Mouse (Mus musculus) embryonic facial prominence, embryonic 15.5 days (tissue): Measurements from ENCODE around the gene Slc12a3. TPM values are rescaled to one million over a fixed set of nuclear protein-coding genes. Genes with fewer than 3 reads are reported as not detected.
"Not testable (repeated sequence)": the region's sequence is repeated elsewhere in the genome, so short reads cannot be mapped to it uniquely, and the experiment has no call there.

Source experiments
- ATAC-seq: fragments of 200-750 bp; cut with Nextera tagmentation; 2 replicates; pipeline ENCODE4 v1.8.0; 2017; ENCODE audit warnings: low read depth, moderate TSS enrichment; ENCODE audit not compliant: insufficient number of reproducible peaks, low FRiP score, low TSS enrichment
- H3K27ac ChIP-seq: fragments of 300-500 bp; sonication (generic); replicated peaks from 2 replicates; pipeline ENCODE4 v1.5.1; 2015; ENCODE audit warnings: mild to moderate bottlenecking, inconsistent platforms
- H3K27me3 ChIP-seq: fragments of 300-500 bp; sonication (generic); 2 replicates; pipeline ENCODE4 v1.6.1; 2015; ENCODE audit warnings: inconsistent platforms
- H3K36me3 ChIP-seq: fragments of 300-500 bp; sonication (generic); 2 replicates; pipeline ENCODE4 v1.6.1; 2015; ENCODE audit warnings: mild to moderate bottlenecking, inconsistent platforms
- H3K4me1 ChIP-seq: fragments of 300-500 bp; sonication (generic); 2 replicates; pipeline ENCODE4 v1.6.1; 2015; ENCODE audit warnings: inconsistent platforms
- H3K4me2 ChIP-seq: fragments of 300-500 bp; sonication (generic); replicated peaks from 2 replicates; pipeline ENCODE4 v1.6.1; 2015; ENCODE audit warnings: mild to moderate bottlenecking, inconsistent platforms
- H3K4me3 ChIP-seq: fragments of 300-500 bp; sonication (generic); replicated peaks from 2 replicates; pipeline ENCODE4 v1.5.1; 2015; ENCODE audit warnings: mild to moderate bottlenecking, inconsistent platforms
- H3K9ac ChIP-seq: fragments of 300-500 bp; sonication (generic); 2 replicates; pipeline ENCODE4 v1.6.1; 2015; ENCODE audit warnings: inconsistent platforms
- H3K9me3 ChIP-seq: fragments of 300-500 bp; sonication (generic); replicated peaks from 2 replicates; pipeline ENCODE4 v1.6.1; 2016; ENCODE audit warnings: inconsistent platforms
- WGBS: fragments of 180-500 bp; shearing (Covaris S2); methylation state at CpG from one replicate; pipeline ENCODE4 v1.1.7; 2015; 5-methylcytosine and 5-hydroxymethylcytosine counted together
- polyA plus RNA-seq: library from polyadenylated mRNA; unstranded; fragments of >200 nt; fragmentation: Nextera tagmentation; extraction: Ambion mirVana; gene quantifications from 2 replicates; pipeline ENCODE4 v1.2.1, GENCODE M21; 2015

Gene Slc12a3
- polyA plus RNA-seq, 1 experiment from 2014 or later = 0.23 TPM

DNA sequence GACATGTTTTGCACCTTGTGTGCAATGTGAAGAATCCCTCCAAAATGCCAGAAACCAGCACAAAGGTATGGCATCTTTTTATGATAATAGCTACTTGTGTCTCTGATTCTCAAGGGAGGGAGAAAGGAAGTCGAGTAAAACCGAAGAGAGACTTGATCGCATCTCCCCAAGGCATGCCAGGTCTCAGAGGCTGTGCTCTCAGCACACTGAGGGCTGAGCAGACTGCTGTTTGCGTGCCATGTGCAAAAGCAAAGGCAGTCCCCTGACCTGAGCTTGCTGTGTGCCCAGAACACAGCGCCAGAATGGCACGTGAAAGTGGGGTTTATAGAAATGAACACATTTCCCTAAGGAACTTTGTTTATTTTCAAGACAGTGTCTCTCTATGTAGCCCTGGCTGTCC lies 60.5 kb downstream of the Slc12a3 start:
- H3K9ac ChIP-seq = no peak overlapping the region
- 81% methylated on average over 6 of the region's 6 CpGs for WGBS
- peaks cover 50% of the 10 kb centered on the region for H3K36me3 ChIP-seq
- peaks cover 10% of the 10 kb centered on the region for H3K4me1 ChIP-seq
- H3K27ac ChIP-seq = no peak overlapping the region
- no peak overlapping the region for H3K4me2 ChIP-seq
- H3K4me3 ChIP-seq = no peak overlapping the region
- no peaks in the 10 kb centered on the region for H3K9me3 ChIP-seq
- H3K27me3 ChIP-seq = no peaks in the 10 kb centered on the region
- ATAC-seq = no peak

DNA sequence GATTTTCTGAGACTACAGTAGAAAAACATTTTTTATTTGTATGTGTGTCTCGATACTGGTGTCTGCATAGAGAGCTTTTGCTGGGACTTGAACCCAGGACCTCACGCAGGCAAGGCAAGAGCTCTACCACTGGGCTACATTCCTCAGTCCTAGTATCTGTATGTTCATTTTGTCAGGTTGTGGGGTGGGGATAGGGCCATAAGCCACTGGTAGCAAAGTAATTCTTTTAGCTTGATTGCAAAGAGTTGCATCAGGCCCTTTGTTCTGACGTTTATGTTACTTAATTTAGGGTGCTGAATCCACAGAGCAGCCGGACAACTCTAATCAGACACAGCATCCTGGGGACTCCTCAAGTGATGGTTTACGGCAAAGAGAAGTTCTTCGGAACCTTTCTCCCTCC lies 61.4 kb downstream of the Slc12a3 start:
- no peak overlapping the region for H3K27ac ChIP-seq
- peaks cover 59% of the 10 kb centered on the region for H3K36me3 ChIP-seq
- no peaks in the 10 kb centered on the region for H3K27me3 ChIP-seq
- H3K4me3 ChIP-seq = no peak overlapping the region
- H3K4me2 ChIP-seq = no peak overlapping the region
- H3K9ac ChIP-seq = no peak overlapping the region
- no peaks in the 10 kb centered on the region for H3K9me3 ChIP-seq
- 94% methylated on average over 6 of the region's 6 CpGs for WGBS
- peaks cover 9% of the 10 kb centered on the region for H3K4me1 ChIP-seq
- ATAC-seq = no peak

DNA sequence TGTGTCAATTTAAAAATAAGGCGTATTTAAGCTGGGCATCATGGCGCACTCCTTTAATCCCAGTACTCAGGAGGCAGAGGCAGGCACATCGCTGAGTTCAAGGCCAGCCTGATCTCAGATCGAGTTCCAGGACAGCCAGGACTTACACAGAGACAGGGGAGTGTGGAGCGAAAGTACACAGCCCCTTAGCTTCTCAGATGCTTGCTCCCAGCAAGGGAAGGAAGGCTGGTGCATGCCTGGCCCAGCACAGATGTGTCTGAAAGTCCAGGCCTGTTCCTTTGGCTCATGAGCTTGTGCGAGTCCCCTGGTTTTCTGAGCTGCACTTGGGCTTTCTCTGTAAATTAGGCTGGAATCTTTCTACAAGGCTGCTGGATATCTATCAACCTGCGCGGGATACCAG lies 61.9 kb downstream of the Slc12a3 start:
- H3K4me3 ChIP-seq = no peak overlapping the region
- peaks cover 64% of the 10 kb centered on the region for H3K36me3 ChIP-seq
- no peak overlapping the region for H3K9ac ChIP-seq
- WGBS = 94% methylated on average over 8 of the region's 8 CpGs
- H3K4me1 ChIP-seq = peaks cover 4% of the 10 kb centered on the region
- H3K27me3 ChIP-seq = no peaks in the 10 kb centered on the region
- no peak overlapping the region for H3K4me2 ChIP-seq
- no peak for ATAC-seq
- no peaks in the 10 kb centered on the region for H3K9me3 ChIP-seq
- H3K27ac ChIP-seq = no peak overlapping the region

DNA sequence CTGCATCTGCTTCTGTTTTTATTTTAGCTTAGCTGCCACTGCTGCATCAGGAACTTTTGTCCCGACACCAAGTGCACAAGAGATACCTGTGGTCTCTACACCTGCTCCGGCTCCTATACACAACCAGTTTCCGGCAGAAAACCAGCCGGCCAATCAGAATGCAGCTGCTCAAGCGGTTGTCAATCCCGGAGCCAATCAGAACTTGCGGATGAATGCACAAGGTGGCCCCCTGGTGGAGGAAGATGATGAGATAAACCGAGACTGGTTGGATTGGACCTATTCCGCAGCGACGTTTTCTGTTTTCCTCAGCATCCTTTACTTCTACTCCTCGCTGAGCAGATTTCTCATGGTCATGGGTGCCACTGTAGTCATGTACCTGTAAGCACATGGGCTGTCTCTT lies 63.1 kb downstream of the Slc12a3 start:
- no peak overlapping the region for H3K27ac ChIP-seq
- H3K36me3 ChIP-seq = peaks cover 71% of the 10 kb centered on the region
- no peak for ATAC-seq
- H3K27me3 ChIP-seq = no peaks in the 10 kb centered on the region
- no peak overlapping the region for H3K9ac ChIP-seq
- peaks cover 4% of the 10 kb centered on the region for H3K4me1 ChIP-seq
- no peak overlapping the region for H3K4me3 ChIP-seq
- H3K9me3 ChIP-seq = no peaks in the 10 kb centered on the region
- WGBS = 79% methylated on average over 12 of the region's 12 CpGs
- no peak overlapping the region for H3K4me2 ChIP-seq

DNA sequence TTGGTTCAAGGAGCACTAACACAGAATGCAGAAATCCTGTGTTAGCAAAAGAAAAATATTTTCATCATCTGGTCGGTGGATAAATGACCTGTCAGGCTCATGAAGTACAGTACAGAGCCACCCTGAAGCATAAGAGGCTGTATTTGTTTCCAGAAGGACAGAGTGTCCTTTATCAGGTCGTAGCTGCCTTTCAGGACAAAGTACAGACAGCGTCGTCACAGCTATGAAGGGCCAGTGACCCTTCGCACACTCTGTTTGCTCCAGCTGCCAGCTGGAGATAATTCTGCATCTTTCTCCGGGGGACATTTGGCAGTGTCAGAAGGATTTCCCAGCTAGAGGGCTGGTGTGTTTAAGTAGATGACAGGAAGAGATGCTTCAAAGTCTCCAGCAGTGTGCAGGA lies 63.6 kb downstream of the Slc12a3 start:
- no peak overlapping the region for H3K4me2 ChIP-seq
- H3K4me1 ChIP-seq = peaks cover 3% of the 10 kb centered on the region
- ATAC-seq = no peak
- no peaks in the 10 kb centered on the region for H3K27me3 ChIP-seq
- no peak overlapping the region for H3K9ac ChIP-seq
- peaks cover 76% of the 10 kb centered on the region for H3K36me3 ChIP-seq
- no peaks in the 10 kb centered on the region for H3K9me3 ChIP-seq
- H3K4me3 ChIP-seq = no peak overlapping the region
- 84% methylated on average over 6 of the region's 6 CpGs for WGBS
- H3K27ac ChIP-seq = no peak overlapping the region

DNA sequence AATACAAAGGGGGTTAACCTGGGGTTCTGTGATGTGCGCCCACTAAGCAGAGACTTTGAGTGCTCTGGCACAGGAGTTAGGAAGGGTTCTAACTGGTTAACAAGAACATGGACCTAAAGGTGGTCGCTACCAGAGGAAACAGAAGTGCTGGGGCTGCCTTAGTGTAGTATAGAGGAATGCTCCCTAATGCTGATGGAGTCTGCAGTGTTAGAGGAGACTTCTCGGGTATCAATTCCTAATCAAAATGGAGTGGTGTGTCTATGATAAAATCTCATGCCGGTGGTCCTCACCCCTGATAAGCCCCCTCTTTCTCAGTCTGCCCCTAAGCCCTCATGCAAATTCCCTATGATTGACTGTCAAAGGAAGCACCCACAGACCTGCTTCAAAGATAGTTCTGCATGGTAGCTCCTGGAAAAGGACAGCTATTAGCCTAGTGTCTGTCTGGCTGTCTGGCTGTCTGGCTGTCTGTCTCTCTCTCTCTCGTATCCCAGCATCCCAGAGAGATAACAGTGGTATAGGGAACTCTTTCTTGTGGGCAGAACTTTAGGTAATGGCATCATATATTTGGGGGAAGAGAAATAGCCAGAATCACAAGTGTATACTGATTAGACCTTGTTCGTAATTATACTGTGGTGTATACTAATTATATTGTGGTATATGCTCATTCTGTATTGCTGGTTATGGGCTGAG lies 67.0 kb downstream of the Slc12a3 start:
- no peak overlapping the region for H3K4me2 ChIP-seq
- peaks cover 58% of the 10 kb centered on the region for H3K36me3 ChIP-seq
- 84% methylated on average over 6 of the region's 6 CpGs for WGBS
- no peaks in the 10 kb centered on the region for H3K27me3 ChIP-seq
- H3K4me3 ChIP-seq = no peak overlapping the region
- no peak for ATAC-seq
- H3K4me1 ChIP-seq = no peaks in the 10 kb centered on the region
- no peaks in the 10 kb centered on the region for H3K9me3 ChIP-seq
- no peak overlapping the region for H3K9ac ChIP-seq
- H3K27ac ChIP-seq = no peak overlapping the region

DNA sequence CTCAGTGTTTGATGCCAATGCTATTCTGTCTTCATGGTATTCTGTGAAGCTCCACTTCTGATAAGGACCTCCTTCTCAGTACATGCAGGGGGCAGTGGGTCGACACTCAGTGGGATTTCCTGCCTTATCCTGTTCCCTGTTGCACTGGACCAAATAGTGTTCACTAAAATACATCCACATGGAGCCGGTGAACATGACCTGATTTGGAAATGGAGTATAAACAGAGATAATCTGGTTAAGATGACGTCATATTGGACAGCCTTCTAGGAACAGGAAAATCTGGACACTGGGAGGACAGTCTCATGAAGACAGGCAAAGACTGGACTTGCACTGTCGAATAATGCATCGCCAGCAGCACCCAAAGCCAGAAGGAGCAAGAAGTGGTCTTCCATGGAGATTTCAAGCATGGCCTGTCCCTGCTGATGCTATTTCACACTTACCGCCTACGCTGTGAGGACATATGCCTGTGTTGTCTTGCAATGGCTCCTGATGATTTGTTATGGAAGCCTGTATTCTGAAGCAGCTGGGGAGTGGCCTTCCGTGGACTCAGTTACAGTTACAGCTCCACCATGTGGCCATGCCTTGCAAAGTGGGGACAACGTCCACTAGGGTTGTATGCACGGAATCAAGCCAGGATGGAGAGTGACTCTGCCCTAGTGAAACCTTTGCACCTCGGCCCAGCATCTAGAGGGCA lies 68.1 kb downstream of the Slc12a3 start:
- H3K27me3 ChIP-seq = no peaks in the 10 kb centered on the region
- WGBS = 65% methylated on average over 11 of the region's 11 CpGs

DNA sequence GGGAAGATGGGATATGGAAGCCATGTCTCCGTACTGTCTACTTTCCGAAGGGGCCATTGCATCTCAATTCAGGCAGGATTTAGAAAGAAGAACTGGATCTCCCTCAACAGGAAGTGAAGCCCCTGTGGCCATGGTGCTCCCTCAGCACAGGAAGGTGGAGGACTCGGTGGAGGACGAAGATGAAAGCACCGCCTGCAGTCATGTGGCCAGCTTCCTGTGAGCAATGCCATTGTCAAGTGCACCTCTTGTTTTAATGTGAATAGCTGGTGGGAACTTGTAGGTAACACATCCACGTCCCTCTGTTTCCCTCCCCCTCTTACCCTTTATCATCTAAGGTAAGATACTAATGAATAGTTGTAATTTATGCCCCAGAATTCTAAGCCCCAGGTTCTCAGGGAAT lies 69.6 kb downstream of the Slc12a3 start:
- Histone ChIP-seq H3K9me3 (no peaks in the 10 kb centered on the region), H3K4me2 (no peak overlapping the region), H3K27me3 (no peaks in the 10 kb centered on the region), H3K27ac (no peak overlapping the region), H3K4me3 (no peak overlapping the region), H3K36me3 (peaks cover 35% of the 10 kb centered on the region), H3K4me1 (no peaks in the 10 kb centered on the region), H3K9ac (no peak overlapping the region)
- 69% methylated on average over 6 of the region's 6 CpGs for WGBS
- no peak for ATAC-seq

More for the DNA sequence above, 68.1 kb downstream of the Slc12a3 start:
- Histone ChIP-seq H3K9me3 (no peaks in the 10 kb centered on the region), H3K4me3 (no peak overlapping the region), H3K4me1 (no peaks in the 10 kb centered on the region), H3K4me2 (no peak overlapping the region), H3K36me3 (peaks cover 47% of the 10 kb centered on the region), H3K27ac (no peak overlapping the region), H3K9ac (no peak overlapping the region)
- ATAC-seq = no peak

DNA sequence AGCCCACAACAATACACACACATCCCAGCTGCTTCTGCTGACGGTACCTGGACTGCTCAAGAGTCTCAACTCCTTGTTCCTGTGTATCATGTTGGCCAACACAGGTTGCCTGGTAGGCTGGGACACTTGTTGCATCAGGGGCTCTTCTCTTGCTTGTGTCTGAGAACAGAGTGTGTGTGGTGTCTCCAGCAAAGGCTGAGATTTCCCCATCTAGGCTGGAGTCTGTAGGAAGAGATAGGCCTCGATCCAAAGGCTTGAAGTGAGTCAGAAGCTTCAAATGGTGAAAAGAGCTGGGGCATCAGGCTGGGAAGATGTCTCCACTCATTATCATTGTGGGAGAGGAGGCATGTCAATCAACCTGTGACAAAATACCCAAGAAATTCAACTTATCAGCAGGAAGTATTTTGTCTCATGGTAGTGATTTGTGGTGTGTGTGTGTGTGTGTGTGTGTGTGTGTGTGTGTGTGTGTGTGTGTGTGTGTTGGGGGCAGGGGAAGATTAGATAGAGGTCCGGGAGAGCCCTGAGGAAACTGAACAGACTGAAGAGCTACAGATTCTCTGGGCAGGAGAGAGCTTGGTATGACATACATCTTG lies 70.5 kb downstream of the Slc12a3 start:
- no peak for ATAC-seq
- WGBS = 77% methylated on average over 3 of the region's 3 CpGs
- Histone ChIP-seq H3K4me2 (no peak overlapping the region), H3K27ac (no peak overlapping the region), H3K9ac (no peak overlapping the region), H3K9me3 (no peaks in the 10 kb centered on the region), H3K36me3 (peaks cover 27% of the 10 kb centered on the region), H3K4me1 (no peaks in the 10 kb centered on the region), H3K27me3 (no peaks in the 10 kb centered on the region), H3K4me3 (no peak overlapping the region)

DNA sequence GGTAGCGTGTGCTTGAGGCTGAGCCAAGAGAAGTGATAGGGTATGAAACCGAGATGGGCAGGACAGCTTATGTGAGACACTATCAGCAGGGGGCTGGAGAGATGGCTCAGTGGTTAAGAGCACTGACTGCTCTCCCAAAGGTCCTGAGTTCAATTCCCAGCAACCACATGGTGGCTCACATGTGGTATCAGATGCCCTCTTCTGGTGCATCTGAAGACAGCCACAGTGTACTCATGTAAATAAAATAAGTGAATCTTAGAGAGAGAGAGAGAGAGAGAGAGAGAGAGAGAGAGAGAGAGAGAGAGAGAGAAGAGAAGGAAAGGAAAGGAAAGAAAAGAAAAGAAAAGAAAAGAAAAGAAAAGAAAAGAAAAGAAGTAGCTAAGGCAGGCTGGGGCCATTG lies 71.0 kb downstream of the Slc12a3 start:
- H3K4me2 ChIP-seq, H3K9ac ChIP-seq, H3K4me3 ChIP-seq, H3K27ac ChIP-seq, H3K4me1 ChIP-seq, H3K27me3 ChIP-seq, H3K9me3 ChIP-seq, ATAC-seq: not testable (repeated sequence)
- peaks cover 22% of the 10 kb centered on the region for H3K36me3 ChIP-seq
- WGBS = 77% methylated on average over 2 of the region's 2 CpGs

DNA sequence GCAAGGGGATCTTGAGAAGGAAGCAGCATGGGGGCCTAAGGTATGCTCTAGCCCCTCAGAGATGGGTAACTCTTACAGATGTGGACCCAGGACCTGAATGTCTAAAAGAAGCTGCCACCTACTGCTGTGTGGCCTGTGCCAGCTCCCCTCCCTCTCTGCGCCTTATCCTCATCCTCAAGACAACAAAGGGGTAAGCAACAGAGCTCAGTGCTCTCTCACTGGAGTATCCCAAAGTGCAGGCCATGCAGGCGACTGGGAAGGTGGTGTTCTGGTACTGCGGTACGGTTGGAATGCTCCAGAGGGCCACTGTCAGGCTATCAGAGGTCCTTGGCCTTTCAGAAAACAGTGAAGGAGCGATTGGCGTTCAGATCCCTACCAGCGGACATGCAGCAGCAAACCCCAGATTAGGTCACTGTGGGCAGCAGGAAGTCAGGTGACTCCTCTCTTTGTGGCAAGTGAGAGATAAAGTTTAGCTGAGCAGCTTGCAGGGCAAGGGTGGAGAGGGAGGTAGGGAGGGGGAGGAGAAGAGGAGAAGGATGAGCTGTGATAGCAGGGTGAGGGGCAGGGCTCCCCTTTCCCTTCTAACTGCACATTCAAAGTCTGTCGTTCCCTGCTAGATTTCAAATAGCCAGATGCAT lies 79.6 kb downstream of the Slc12a3 start:
- Histone ChIP-seq H3K36me3 (no peaks in the 10 kb centered on the region), H3K27ac (no peak overlapping the region), H3K27me3 (no peaks in the 10 kb centered on the region), H3K4me2 (no peak overlapping the region), H3K4me1 (no peaks in the 10 kb centered on the region), H3K9ac (no peak overlapping the region), H3K9me3 (no peaks in the 10 kb centered on the region), H3K4me3 (no peak overlapping the region)
- WGBS = 59% methylated on average over 8 of the region's 8 CpGs
- no peak for ATAC-seq
